Mouse (Mus musculus) E14TG2a.4 (cell line): ENCODE measurements around the gene Syt3.

Experiments
- CTCF ChIP-seq: conservative IDR thresholded peaks from 2 replicates; pipeline ENCODE4 v1.5.1; 2014; ENCODE audit warnings: low read length
- NANOG ChIP-seq: IDR thresholded peaks from 2 replicates; pipeline ENCODE4 v1.6.1; 2014; ENCODE audit warnings: borderline replicate concordance, low read length, mixed read lengths
- POU5F1 ChIP-seq: IDR thresholded peaks from 2 replicates; pipeline ENCODE4 v1.6.1; 2014; ENCODE audit warnings: low read length, borderline replicate concordance

DNA sequence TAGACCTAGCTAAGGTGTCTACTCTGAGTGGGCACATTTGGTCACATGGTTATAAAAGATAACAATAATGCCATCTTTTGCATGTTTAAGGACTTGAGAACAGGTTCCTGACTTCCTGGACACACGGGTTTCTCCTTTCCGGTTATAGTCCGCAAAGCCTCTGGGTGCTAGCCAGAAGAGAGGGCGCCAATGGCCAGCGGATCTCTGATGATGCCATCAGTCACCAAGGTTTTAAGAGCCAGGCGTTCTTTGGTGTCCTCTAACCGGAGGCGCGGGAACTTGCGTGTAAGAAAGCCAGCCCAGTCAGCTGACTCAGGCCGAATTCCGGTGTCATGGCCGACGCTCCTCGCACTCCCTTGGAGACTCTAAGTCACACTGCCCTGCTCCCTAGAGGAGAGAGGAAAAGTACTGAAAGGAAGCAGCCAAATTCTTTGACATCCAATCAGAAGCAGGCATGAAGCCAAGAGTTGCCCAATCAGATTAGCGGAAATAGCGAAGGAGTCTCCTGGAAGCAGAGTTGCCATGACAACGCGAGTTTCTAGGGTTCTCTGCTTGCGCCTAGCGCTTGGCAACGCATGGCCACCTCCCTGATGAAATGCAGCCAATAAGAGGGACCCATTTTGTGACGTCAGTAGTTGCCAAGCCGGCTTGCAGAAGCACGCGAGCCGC, 21.6 kb downstream of the Syt3 start:
- TF ChIP-seq CTCF (no peak), POU5F1 (no peak), NANOG (no peak)
